Mouse (Mus musculus) T-helper 2 cell (primary cell): ENCODE data around the gene Edn1.

Experiments used
- in situ Hi-C: fragments of 300-600 bp; cut with MboI, MseI; formaldehyde crosslinking; loops from one replicate; pipeline ENCODE4 v1.15.1; 2025; ENCODE audit warnings: high pct_unique_total_duplicates

Edn1 gene

GRCm38 (mm10) chr13:42301161-42301721 is at the start of gene Edn1:
Edn1 (plus strand) TSS chr13:42301476.
- in situ Hi-C loops = loop anchor here (5.0 to 10.0 kb wide), 2 partner anchors 659 to 914 kb away; no protein-coding TSS in a partner anchor

- in situ Hi-C loops = loop anchor here (5.0 kb wide), 1 partner anchor 43 kb away; no protein-coding TSS in a partner anchor
These were observed 47.5 kb upstream of the Edn1 start for GRCm38 (mm10) chr13:42253821-42254220.

- in situ Hi-C loops = no loop called here
These were observed 46.2 kb upstream of the Edn1 start for GRCm38 (mm10) chr13:42255105-42255504.

- in situ Hi-C loops = no loop called here
These were observed 42.9 kb upstream of the Edn1 start for GRCm38 (mm10) chr13:42258422-42258821.

- in situ Hi-C loops = no loop called here
These were observed 40.6 kb upstream of the Edn1 start for GRCm38 (mm10) chr13:42260667-42261066.

GRCm38 (mm10) chr13:42270051-42270450 is 31.2 kb upstream of the Edn1 start:
- in situ Hi-C loops = no loop called here

- in situ Hi-C loops = no loop called here
These were observed 24.4 kb upstream of the Edn1 start for GRCm38 (mm10) chr13:42276774-42277454.

- in situ Hi-C loops = no loop called here
These were observed 23.5 kb upstream of the Edn1 start for GRCm38 (mm10) chr13:42277751-42278150.

- in situ Hi-C loops = no loop called here
These were observed 15.4 kb upstream of the Edn1 start for GRCm38 (mm10) chr13:42285896-42286295.

GRCm38 (mm10) chr13:42286768-42287167 is 14.5 kb upstream of the Edn1 start:
- in situ Hi-C loops = no loop called here

- in situ Hi-C loops = no loop called here
These were observed 8.7 kb upstream of the Edn1 start for GRCm38 (mm10) chr13:42292593-42292992.

- in situ Hi-C loops = loop anchor here (5.0 kb wide), 1 partner anchor 46 kb away; no protein-coding TSS in a partner anchor
These were observed 3.0 kb upstream of the Edn1 start for GRCm38 (mm10) chr13:42298302-42298701.

- in situ Hi-C loops = loop anchor here (5.0 kb wide), 1 partner anchor 46 kb away; no protein-coding TSS in a partner anchor
These were observed 2.5 kb upstream of the Edn1 start for GRCm38 (mm10) chr13:42298766-42299165.

- in situ Hi-C loops = loop anchor here (5.0 to 10.0 kb wide), 2 partner anchors 658 to 914 kb away; no protein-coding TSS in a partner anchor
These were observed 709 bp upstream of the Edn1 start for GRCm38 (mm10) chr13:42300567-42300966.

- in situ Hi-C loops = loop anchor here (5.0 to 10.0 kb wide), 2 partner anchors 660 to 913 kb away; no protein-coding TSS in a partner anchor
These were observed 935 bp downstream of the Edn1 start for GRCm38 (mm10) chr13:42301961-42302861.

- in situ Hi-C loops = loop anchor here (5.0 to 10.0 kb wide), 2 partner anchors 661 to 911 kb away; no protein-coding TSS in a partner anchor
These were observed 2.1 kb downstream of the Edn1 start for GRCm38 (mm10) chr13:42303180-42303929.

- in situ Hi-C loops = loop anchor here (5.0 to 10.0 kb wide), 2 partner anchors 662 to 911 kb away; no protein-coding TSS in a partner anchor
These were observed 2.9 kb downstream of the Edn1 start for GRCm38 (mm10) chr13:42304139-42304538.

- in situ Hi-C loops = loop anchor here (10.0 kb wide), 1 partner anchor 908 kb away; no protein-coding TSS in a partner anchor
These were observed 5.9 kb downstream of the Edn1 start for GRCm38 (mm10) chr13:42306870-42307800.

- in situ Hi-C loops = loop anchor here (10.0 kb wide), 1 partner anchor 906 kb away; no protein-coding TSS in a partner anchor
These were observed 7.3 kb downstream of the Edn1 start for GRCm38 (mm10) chr13:42308368-42309103.
